Mouse (Mus musculus) hematopoietic multipotent progenitor cell, adult 10-12 weeks (in vitro differentiated cells): Measurements from ENCODE around the gene Clic5. TPM values are rescaled to one million over a fixed set of nuclear protein-coding genes. Genes with fewer than 3 reads are reported as not detected.

ENCODE experiments used
- polyA plus RNA-seq: library from polyadenylated mRNA; stranded (reverse); fragments of >175 nt; gene quantifications from 2 replicates; pipeline ENCODE4 v1.2.3, GENCODE M21; 2012; ENCODE audit warnings: low replicate concordance

Gene Clic5
- polyA plus RNA-seq: 0.66 and 0.91 TPM in 2 replicates

GRCm38 (mm10) chr17:44188042-44188768 is at the start of gene Clic5:
Gene Clic5, plus strand, starts transcription at chr17:44188584.

Other genes with a start within 250 kb of the Clic5 start
- gene Enpp5, start 109.8 kb upstream of the Clic5 start, polyA plus RNA-seq: 0.22 and 0.61 TPM in 2 replicates
- 0.40 and 1.4 TPM in 2 replicates for gene Enpp4, start 82.8 kb upstream of the Clic5 start, polyA plus RNA-seq